Mouse (Mus musculus) frontal cortex, adult (tissue): Measurements from ENCODE around the gene Macrod2.

ENCODE experiments used
- ATAC-seq: cut with Nextera tagmentation; 2 replicates; pipeline ENCODE4 v1.9.2; 2017; ENCODE audit warnings: mild to moderate bottlenecking, moderate library complexity, mixed read lengths; ENCODE audit not compliant: low TSS enrichment

Gene Macrod2

GRCm38 (mm10) chr2:140906123-140906522, 511.0 kb downstream of the Macrod2 start:
- no peak for ATAC-seq

DNA sequence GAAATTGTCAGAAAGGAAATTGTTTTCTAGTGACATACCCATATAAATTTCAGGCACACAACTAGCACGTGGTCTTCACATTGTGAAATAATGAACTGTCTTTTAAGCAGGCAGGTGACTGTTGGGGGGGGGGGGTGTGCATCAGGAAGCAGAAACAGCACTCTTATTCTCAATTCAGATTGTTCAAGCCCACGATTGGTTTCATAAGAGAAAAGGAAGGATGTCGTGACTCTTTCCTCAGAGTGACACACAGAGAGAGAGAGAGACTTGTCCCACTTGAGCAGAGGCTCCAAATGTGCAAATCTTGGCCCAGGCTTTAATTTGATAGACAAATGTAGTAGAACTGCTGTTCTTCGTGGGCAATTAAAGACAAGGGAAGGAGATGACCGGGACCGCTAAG, 516.4 kb downstream of the Macrod2 start:
- no peak for ATAC-seq

- ATAC-seq: no peak
Measured at GRCm38 (mm10) chr2:140912179-140912578, 517.1 kb downstream of the Macrod2 start.

DNA sequence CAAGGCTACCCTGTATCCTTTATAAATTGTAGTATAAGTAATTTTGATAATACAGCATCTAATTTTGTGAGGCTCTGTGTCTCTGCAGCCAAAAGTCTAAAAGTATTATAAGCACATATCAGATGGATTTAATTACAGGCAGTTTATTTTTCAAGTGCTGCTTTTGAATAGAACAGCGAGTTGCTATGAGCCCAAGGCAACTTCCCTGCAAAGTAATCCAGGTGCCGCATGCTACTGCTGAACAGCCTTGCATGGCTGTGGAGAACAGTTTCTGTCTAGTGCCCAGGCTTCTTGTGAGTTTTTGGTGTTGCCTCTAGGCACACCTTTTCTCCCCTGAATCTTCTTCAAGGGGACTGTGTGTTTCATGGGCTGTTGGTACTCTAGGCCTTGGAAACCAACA, 517.8 kb downstream of the Macrod2 start:
- no peak for ATAC-seq

- peak; percentile 65; the same call in 1 of the 2 replicates for ATAC-seq
Measured at GRCm38 (mm10) chr2:140913679-140914412, 518.7 kb downstream of the Macrod2 start.

DNA sequence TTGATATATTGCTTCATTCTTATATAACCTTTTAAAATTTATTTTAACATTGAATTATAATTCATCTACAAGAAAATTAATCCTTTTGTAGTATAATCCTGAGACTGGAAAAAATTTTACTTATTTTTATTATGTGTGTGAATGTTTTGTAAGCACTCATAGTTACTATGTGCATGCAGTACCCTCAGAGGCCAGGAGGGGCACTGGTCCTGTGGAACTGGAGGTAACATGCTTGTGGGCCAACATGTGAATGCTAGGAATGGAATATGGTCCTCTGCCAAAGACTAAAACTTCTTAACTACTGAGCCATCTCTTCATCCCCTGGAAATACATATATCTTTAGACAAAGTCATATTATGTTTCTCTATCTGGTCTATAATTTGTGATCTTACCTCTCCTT, 531.8 kb downstream of the Macrod2 start:
- no peak for ATAC-seq

DNA sequence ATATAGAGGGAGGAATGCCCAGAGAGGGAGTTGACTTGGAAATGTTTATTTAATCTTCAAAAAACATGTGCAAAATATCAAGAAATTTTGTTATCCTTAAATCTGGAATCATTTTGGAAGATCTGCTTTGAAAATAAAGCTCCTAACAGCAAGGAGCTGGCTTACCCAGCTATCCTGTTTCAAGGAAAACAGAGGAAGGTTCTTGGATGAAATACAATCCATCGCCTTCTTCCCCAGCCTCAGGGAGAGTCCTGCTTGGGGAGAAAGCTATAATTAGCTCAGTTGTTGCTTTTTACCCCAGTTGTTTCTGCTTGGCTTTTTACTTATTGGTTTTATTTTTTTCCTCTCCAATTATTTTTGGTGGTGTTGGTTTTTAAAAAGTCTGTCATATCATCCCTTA, 539.4 kb downstream of the Macrod2 start:
- no peak for ATAC-seq

DNA sequence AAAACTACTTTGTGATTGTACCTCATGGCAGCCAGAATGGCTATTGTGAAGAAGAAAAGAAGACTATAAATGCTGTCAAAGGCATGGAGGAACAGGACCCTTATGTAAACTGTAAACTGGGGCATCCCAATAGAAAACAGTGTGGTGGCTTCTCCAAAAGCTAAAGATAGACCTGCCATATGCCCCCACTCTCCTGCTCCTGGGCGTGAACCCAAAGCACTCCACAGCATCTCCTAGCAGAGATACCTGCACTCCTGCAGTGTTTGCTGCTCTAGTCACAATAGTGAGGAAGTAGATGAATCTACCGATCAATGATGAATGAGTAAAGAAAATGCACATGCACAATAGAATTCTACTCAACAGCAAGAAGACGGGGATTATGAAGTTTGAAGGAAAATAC, 554.4 kb downstream of the Macrod2 start:
- no peak for ATAC-seq

- ATAC-seq: peak; percentile 95
Measured at GRCm38 (mm10) chr2:140959246-140959645, 564.1 kb downstream of the Macrod2 start.

DNA sequence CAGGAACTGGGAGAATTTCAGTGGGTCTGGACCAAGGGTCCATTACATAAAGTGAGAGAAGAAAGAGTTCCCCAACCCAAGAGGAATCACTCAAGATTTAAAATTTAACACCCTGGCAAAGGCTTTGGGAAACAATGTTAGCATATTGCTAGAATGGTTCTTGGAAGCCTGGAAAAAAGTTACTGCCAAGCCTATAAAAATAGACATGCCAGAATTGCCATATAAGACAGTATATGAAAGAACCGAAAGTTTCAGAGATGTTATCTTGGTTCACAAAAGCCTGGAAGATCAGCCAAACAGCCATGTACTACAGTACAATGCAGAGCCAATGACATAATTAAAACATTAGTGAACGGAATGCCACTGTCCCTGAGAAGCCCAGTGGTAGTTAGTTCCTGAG, 575.1 kb downstream of the Macrod2 start:
- peak; percentile 86 for ATAC-seq

GRCm38 (mm10) chr2:140971845-140972244, 576.7 kb downstream of the Macrod2 start:
- no peak for ATAC-seq

- ATAC-seq: no peak
Measured at GRCm38 (mm10) chr2:140985670-140986372, 590.7 kb downstream of the Macrod2 start.

DNA sequence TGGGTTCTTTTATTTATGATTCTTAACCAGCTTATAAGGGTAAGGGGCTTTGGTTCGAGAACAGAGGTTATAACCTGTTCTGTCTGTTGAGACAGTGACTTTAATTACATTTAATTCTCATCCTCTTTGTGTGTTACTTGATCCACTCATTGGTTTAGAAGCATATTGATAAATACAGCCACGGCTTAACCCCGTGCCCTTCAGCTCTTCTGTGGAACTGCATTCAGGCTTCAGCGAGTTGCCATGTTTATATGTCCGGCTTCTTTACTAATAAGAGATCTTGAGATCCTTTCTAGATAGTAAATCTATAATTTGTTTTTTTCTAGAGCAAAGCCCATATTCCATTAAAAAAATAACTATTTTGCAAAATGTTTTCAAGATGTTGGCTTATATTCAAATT, 608.7 kb downstream of the Macrod2 start:
- no peak for ATAC-seq

GRCm38 (mm10) chr2:141004326-141004725, 609.2 kb downstream of the Macrod2 start:
- no peak for ATAC-seq

DNA sequence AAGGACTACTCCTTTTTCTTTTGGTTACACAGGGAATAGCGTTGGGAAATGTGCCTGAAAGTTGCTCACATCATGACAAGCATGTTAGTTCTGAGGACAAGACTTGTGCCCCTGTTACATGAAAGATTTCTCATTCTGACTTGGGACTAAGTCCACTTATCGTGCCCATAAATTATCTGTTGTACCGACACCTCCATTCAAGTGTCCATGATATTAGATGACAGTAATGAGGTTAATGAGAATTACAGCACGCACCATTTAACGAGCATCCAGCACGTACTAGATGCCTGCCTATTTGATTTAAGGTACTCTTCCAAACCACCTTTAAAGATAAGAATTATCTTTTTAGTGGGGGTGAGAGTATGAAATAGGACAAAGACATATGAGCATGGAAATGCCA, 610.5 kb downstream of the Macrod2 start:
- ATAC-seq: no peak

DNA sequence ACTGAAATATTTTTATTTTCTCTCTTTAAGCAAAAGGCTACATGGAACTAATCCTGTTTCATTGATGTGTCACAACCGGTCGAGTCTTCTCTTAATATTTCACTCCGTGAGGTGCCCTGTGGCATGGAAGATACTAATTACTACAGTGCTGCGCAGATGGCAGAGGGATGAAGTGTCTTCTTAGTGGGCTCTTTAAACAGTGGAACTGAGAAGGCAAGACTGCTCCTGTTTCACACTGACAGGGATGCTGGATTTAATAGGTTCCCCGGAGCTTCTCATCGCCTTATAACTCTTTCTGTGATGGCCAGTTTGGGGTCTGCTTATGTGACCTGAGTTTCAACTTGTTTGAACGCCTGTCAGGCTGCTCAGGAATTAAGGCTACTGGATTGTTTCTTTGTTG, 612.6 kb downstream of the Macrod2 start:
- peak; percentile 44; the same call in 1 of the 2 replicates for ATAC-seq

- peak; percentile 92 for ATAC-seq
Measured at GRCm38 (mm10) chr2:141008458-141008857, 613.3 kb downstream of the Macrod2 start.

GRCm38 (mm10) chr2:141013443-141014165, 618.5 kb downstream of the Macrod2 start:
- no peak for ATAC-seq

DNA sequence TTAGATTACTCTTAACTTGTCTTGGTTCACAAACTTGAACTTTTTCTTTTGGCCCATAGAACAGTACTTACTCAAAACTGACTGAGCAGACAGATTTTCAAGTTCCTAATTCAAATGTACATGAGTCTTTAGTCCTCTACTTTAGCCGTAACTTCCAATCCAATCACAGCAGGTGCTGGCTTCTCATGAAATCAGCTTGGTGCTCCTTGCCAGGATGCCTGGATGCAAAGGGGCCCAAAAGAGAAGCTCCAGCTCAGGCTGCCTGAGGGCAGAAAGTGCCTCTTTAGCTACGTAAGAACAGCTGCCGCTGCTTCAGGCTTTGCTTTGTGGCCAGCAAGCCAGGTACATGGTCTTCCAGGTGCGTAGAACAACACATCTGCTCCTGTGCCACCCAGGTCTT, 627.9 kb downstream of the Macrod2 start:
- ATAC-seq: no peak

DNA sequence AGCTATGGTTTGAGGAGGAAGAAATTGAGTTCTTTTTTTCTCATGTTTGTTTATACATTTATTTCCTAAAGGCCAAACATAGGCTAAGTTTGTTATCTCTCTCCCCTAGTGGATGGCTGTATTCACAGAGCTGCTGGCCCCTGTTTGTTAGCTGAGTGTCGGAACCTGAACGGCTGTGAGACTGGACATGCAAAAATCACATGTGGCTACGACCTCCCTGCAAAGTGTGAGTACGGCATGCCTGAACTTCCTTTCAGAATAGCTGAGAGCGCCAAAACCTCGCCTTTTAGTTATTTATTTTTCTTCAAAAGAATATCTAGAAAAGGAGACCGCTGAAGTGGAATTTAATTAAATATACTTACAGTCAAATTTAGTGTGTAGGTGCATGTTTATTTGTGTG, 628.8 kb downstream of the Macrod2 start:
- no peak for ATAC-seq

DNA sequence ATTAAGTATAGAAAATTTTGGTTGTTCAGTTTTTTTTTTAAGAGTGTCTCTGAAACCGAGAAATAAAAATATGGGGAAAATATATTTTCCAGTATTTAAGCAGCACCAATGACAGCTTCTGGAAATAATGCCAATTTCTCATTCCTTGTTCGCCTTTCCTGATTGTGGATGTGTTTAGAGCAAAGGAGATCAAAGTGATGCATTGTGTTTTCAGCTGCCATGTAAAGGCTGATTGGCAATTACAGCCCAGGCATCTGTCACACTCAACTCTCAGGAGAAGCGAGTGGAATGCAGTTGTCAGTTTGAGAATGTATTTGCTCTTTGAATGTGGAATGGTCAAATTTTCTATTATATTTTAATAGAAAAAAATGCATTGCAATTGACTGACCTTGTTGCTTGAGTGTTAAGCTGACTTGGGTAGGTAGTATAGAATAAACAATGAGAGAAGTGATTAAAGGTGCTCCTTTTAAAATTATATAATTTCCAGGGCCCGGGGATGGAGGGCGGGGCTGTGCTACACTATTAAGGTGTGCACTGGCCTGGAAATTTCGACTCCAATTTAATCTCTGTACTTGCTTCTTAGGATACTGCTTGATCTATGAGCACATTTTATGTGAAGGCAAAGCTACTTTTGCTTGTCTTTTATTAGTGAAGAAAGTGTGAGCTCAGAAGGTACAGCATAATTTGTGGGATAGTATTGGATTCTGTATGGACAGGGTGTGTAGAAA, 629.4 kb downstream of the Macrod2 start:
- no peak for ATAC-seq
